Mouse (Mus musculus) intestine, postnatal 0 days (tissue): ENCODE results near the gene Btg1. TPM values are rescaled to one million over a fixed set of nuclear protein-coding genes. Genes with fewer than 3 reads are reported as not detected.
A peak's percentile ranks its signal among the peaks of the same experiment; 100 is the strongest.

Source experiments
- ATAC-seq: fragments of 200-750 bp; cut with Nextera tagmentation; 2 replicates; pipeline ENCODE4 v1.8.0; 2017; ENCODE audit warnings: mild to moderate bottlenecking, moderate TSS enrichment, moderate library complexity
- H3K27ac ChIP-seq: fragments of 300-500 bp; sonication (generic); 2 replicates; pipeline ENCODE4 v1.5.1; 2014; ENCODE audit warnings: mild to moderate bottlenecking, low read depth, low read length, moderate library complexity
- H3K27me3 ChIP-seq: fragments of 300-500 bp; sonication (generic); replicated peaks from 2 replicates; pipeline ENCODE4 v1.6.1; 2014; ENCODE audit warnings: low read length, mixed read lengths; ENCODE audit not compliant: control insufficient read depth, insufficient read depth
- H3K36me3 ChIP-seq: fragments of 300-500 bp; sonication (generic); 2 replicates; pipeline ENCODE4 v1.6.1; 2014; ENCODE audit warnings: mild to moderate bottlenecking, moderate library complexity; ENCODE audit not compliant: control insufficient read depth, insufficient read depth
- H3K4me1 ChIP-seq: fragments of 300-500 bp; sonication (generic); replicated peaks from 2 replicates; pipeline ENCODE4 v1.6.1; 2014; ENCODE audit warnings: antibody characterized with exemption, low read length, mixed read lengths; ENCODE audit not compliant: control insufficient read depth, insufficient read depth
- H3K4me2 ChIP-seq: fragments of 300-500 bp; sonication (generic); replicated peaks from 2 replicates; pipeline ENCODE4 v1.6.1; 2014; ENCODE audit warnings: low read depth, mild to moderate bottlenecking, moderate library complexity
- H3K4me3 ChIP-seq: fragments of 300-500 bp; sonication (generic); 2 replicates; pipeline ENCODE4 v1.5.1; 2014; ENCODE audit warnings: low read depth, low read length
- H3K9ac ChIP-seq: fragments of 300-500 bp; sonication (generic); 2 replicates; pipeline ENCODE4 v1.6.1; 2014; ENCODE audit warnings: mild to moderate bottlenecking, low read depth, low read length
- H3K9me3 ChIP-seq: fragments of 300-500 bp; sonication (generic); 2 replicates; pipeline ENCODE4 v1.6.1; 2016; ENCODE audit warnings: mixed run types; ENCODE audit not compliant: control insufficient read depth
- CTCF ChIP-seq: sonication (generic); IDR thresholded peaks from 2 replicates; pipeline ENCODE4 v1.5.1; 2016; ENCODE audit warnings: low read depth, mild to moderate bottlenecking, control low read depth, antibody characterized with exemption, moderate library complexity
- WGBS: fragments of 180-500 bp; shearing (Covaris S2); extraction: QIAGEN DNeasy Blood & Tissue Kit; methylation state at CpG from one replicate; pipeline ENCODE4 v1.1.7; 2014; 5-methylcytosine and 5-hydroxymethylcytosine counted together
- polyA plus RNA-seq: library from polyadenylated mRNA; unstranded; fragments of >200 nt; fragmentation: Nextera tagmentation; extraction: Ambion mirVana; gene quantifications from 2 replicates; pipeline ENCODE4 v1.2.1, GENCODE M21; 2015

Btg1 gene
- polyA plus RNA-seq, 1 experiment from 2014 or later: 30.1 TPM

DNA sequence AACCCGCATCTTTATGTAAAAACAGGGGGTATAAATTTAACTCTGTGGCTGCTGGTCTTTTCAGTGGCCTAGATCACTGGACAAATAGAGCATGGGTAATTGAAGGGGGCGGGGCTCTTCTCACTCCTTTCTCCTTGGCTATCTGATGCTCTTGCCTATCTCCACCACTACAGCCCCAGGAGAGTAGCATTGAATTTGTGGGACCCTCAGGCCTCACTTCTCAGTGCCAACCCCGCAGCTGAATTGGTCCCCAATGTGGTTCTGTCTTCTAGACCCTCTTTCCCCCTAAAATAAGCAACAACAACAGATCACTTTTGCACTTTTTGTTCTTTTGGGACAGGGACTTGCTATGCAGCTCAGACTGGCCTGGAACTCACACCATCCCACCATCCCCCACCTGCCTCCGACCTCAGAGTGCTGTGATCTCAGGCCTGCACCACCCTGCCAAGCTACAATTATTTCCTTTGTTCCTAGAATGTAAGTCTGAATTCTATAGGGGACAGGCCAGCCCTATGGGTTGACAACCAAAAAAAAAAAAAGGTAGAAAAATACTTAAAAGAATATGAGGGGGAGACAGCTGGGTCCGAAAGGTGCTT is 30.2 kb downstream of the Btg1 start:
- no peak for ATAC-seq
- no peak overlapping the region for H3K27ac ChIP-seq
- no peaks in the 10 kb centered on the region for H3K36me3 ChIP-seq
- 56% methylated on average over 5 of the region's 5 CpGs for WGBS
- H3K9me3 ChIP-seq: no peaks in the 10 kb centered on the region
- 0 out of 2 replicates have a peak overlapping the region, but pooled peaks have one; percentile 9 for H3K4me3 ChIP-seq
- H3K4me1 ChIP-seq: no peaks in the 10 kb centered on the region
- H3K4me2 ChIP-seq: peak overlapping the region; percentile 48
- H3K27me3 ChIP-seq: no peaks in the 10 kb centered on the region
- no peak overlapping the region for H3K9ac ChIP-seq
- no peak for TF ChIP-seq CTCF

GRCm38 (mm10) chr10:96648161-96648561 is 31.4 kb downstream of the Btg1 start:
- H3K36me3 ChIP-seq: no peaks in the 10 kb centered on the region
- H3K4me2 ChIP-seq: no peak overlapping the region
- TF ChIP-seq CTCF: no peak
- no peaks in the 10 kb centered on the region for H3K9me3 ChIP-seq
- H3K4me3 ChIP-seq: no peak overlapping the region
- H3K4me1 ChIP-seq: no peaks in the 10 kb centered on the region
- ATAC-seq: no peak
- no peak overlapping the region for H3K9ac ChIP-seq
- no peak overlapping the region for H3K27ac ChIP-seq
- WGBS: 64% methylated on average over 3 of the region's 3 CpGs
- no peaks in the 10 kb centered on the region for H3K27me3 ChIP-seq

GRCm38 (mm10) chr10:96649524-96649923 is 32.7 kb downstream of the Btg1 start:
- WGBS: 55% methylated on average over 3 of the region's 3 CpGs
- no peaks in the 10 kb centered on the region for H3K9me3 ChIP-seq
- TF ChIP-seq CTCF: no peak
- H3K27me3 ChIP-seq: no peaks in the 10 kb centered on the region
- no peak overlapping the region for H3K4me3 ChIP-seq
- no peak for ATAC-seq
- H3K36me3 ChIP-seq: no peaks in the 10 kb centered on the region
- H3K4me1 ChIP-seq: no peaks in the 10 kb centered on the region
- H3K4me2 ChIP-seq: no peak overlapping the region
- H3K27ac ChIP-seq: no peak overlapping the region
- no peak overlapping the region for H3K9ac ChIP-seq

DNA sequence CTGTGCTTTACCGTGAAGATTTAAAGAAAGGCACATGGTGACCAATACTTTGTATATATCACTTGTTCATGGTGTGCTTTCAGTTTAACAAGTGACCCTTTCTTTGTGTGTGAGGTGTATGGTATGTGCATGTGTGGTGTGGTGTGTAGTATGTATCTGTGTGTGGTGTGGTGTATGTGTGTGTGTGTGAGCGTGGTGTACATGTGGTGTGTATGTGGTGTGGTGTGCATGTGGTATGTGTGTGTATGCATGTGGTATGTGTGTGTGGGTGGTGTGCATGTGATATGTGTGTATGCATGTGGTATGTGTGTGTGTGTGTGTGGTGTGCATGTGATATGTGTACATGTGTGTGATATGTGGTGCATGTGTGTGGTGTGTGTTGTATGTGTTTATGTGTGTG is 35.6 kb downstream of the Btg1 start:
- H3K9me3 ChIP-seq: no peaks in the 10 kb centered on the region
- H3K9ac ChIP-seq: no peak overlapping the region
- TF ChIP-seq CTCF: no peak
- H3K4me2 ChIP-seq: no peak overlapping the region
- no peak overlapping the region for H3K4me3 ChIP-seq
- peak; percentile 19; the same call in 1 of the 2 replicates for ATAC-seq
- H3K27me3 ChIP-seq: no peaks in the 10 kb centered on the region
- no peaks in the 10 kb centered on the region for H3K4me1 ChIP-seq
- 81% methylated on average over 2 of the region's 2 CpGs for WGBS
- H3K27ac ChIP-seq: no peak overlapping the region
- H3K36me3 ChIP-seq: no peaks in the 10 kb centered on the region

DNA sequence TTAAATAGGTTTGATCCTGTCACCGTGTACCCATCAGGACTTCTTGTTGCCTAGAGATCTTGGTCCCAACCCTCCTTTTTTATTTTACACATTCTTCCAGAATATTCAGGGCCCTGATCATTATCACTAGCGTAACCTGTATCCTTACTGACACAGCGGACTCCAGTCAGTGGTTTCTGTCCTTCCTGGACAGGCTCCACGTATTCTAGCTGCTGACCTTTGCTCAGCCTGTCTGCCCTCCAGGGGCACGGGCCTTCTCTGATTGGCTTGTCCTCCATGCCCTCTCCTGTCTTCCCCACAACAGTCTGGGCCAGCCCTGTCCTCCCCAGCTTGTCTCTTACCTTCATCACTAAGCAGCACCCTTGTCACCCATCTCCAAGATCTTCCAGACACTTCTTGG is 36.2 kb downstream of the Btg1 start:
- Histone ChIP-seq H3K27me3 (no peaks in the 10 kb centered on the region), H3K4me1 (no peaks in the 10 kb centered on the region), H3K4me2 (no peak overlapping the region), H3K36me3 (no peaks in the 10 kb centered on the region), H3K9ac (no peak overlapping the region), H3K27ac (no peak overlapping the region), H3K4me3 (no peak overlapping the region), H3K9me3 (no peaks in the 10 kb centered on the region)
- TF ChIP-seq CTCF: no peak
- WGBS: 52% methylated on average over 5 of the region's 5 CpGs
- ATAC-seq: peak; percentile 61

- H3K27me3 ChIP-seq: no peaks in the 10 kb centered on the region
- H3K9me3 ChIP-seq: no peaks in the 10 kb centered on the region
- no peaks in the 10 kb centered on the region for H3K36me3 ChIP-seq
- no peaks in the 10 kb centered on the region for H3K4me1 ChIP-seq
- no peak; the same call in 1 of the 2 replicates for ATAC-seq
- no peak overlapping the region for H3K4me3 ChIP-seq
- peak overlapping the region; percentile 17; the same call in 1 of the 2 replicates for H3K4me2 ChIP-seq
- no peak for TF ChIP-seq CTCF
- H3K9ac ChIP-seq: no peak overlapping the region
- H3K27ac ChIP-seq: 0 out of 2 replicates have a peak overlapping the region, but pooled peaks have one; percentile 35
- WGBS: 43% methylated on average over 5 of the region's 5 CpGs
These were observed 37.3 kb downstream of the Btg1 start for GRCm38 (mm10) chr10:96654079-96654478.
